Mouse (Mus musculus) T-helper 17 cell (primary cell): ENCODE data around the gene Pyroxd2.

Experiments used
- in situ Hi-C, 2 experiments: fragments of 300-600 bp; cut with MboI, MseI; formaldehyde crosslinking; loops; 1 replicate in 1 of 2; 2 replicates in 1 of 2; pipeline ENCODE4 v1.15.1; 2025; ENCODE audit warnings: high pct_unique_total_duplicates in 2 of 2

Gene Pyroxd2

DNA sequence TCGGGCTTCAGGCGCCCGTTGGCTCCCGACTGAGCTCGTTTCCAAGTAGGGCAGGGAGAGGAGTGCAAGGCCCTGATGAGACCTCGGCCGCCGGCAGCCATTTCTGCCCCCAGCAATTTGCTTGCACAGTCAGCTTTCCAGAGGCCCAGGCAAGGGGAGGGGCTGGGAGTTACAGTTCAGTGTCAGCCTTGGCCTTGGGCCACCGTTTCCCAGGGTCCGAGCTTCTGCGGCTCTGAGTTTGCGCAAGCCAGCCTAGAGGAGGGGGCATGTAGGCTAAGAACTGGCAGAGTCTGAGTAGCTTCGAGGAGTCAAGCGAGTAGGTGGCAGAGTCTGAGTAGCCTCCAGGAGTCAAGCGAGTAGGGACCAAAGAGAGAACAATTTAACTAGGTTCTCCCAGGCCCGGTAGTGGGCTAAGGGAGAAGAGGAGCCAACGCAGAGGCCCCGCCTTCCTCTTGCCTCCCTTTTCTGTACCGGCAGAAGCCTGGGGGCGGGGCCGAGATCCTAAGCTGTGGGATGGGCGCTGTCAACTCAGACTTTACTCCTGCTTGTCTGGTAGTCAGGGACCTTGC lies at the start of gene Pyroxd2:
Gene Pyroxd2, minus strand, starts transcription at position 413 of the 569 bp plus-strand sequence.
- in situ Hi-C loops, result no loop called here

DNA sequence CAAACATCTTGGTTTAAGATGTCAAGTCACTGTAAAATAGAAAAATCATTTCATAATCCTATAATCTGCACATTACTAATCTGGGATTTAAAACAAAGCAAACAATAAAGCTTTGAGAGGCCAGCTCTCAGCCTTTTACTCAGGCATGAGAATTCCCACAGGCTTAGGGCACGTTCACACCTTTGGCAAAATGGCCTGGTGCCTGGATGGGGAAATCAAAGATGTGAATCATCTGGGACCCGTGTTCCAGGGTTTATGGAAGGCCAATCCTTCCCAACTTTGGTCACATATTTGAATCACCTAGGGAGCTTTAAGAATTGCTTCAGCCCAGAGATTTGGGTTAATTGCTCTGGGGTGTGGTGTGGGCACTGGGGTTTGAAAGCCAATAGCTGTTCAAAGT lies 45.3 kb upstream of the Pyroxd2 start:
- in situ Hi-C loops, result loop anchor here (5.0 to 25.0 kb wide), 5 partner anchors 224 to 689 kb away; no protein-coding TSS in a partner anchor

DNA sequence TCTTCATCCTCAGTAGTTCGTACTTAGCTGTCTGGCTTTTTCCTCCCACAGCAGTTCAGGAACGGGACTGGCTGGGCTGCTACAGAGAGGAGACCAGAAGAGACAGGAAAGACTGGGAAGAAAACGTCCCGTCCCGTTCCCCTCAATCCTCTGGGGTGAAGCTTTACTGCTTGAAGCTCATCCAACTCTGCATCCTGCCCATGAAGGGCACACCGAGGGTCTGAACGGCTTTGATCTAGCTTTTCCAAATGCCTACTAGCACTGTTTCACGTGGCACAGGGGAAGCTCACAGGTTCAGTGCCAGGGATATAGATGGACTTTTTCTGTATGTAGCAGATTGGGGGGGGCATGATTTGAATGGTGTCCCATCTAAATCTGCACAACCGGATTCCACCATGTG lies 43.2 kb upstream of the Pyroxd2 start:
- in situ Hi-C loops, result loop anchor here (5.0 to 25.0 kb wide), 5 partner anchors 226 to 692 kb away; no protein-coding TSS in a partner anchor

DNA sequence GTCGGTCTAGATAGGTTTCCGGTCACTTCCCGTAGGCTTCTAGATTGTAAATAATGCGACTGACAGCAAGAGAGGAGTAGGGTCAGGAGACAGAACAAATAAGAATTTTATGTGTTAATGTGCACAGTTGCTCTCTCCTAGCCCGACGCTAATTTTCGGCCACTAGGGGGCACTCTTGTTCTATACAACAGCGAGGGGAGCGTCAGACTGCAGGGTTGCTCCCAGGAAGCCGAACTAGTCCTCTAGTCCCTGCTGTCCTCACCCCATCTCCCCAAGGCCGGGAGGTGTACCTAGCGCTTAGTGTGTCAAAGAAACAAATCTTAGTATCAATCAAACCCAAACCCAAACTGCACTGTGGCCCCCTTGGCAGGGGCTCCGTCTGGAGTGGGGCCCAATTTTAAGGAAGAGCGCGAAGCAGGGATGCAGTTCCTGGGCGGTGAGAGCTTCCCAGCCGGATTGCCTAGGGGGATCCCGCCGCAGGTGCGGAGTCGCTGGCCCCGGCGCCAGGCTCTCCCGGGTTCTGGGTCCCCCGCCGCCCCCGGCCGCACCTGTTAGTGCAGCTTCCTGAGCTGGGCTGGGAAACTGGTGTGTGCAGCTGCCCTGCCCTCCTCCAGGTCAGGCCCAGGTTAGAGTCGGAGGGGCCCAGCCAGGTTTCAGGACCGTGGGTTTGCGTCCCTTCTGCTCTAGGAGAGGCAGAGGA lies 42.5 kb upstream of the Pyroxd2 start:
- in situ Hi-C loops, result loop anchor here (5.0 to 25.0 kb wide), 5 partner anchors 227 to 692 kb away; no protein-coding TSS in a partner anchor

DNA sequence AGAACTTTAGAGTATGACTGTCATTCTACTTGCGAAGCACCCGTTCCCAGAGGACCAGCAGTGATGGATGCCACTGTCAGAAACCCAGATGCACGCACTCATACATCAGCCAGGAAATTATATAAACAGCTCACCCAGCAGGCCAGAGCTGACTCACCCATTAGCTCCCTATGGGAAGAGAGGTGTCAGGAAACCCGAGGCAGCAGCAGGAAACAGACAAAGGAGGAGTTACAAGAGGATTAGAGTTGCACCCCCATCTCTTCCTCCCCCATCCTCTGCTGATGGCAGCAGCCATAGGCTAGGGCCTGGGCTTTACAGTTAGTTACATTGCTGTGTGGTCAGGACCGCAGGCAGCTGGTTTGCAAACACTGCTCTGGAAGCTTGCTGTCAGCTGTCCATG lies 35.7 kb upstream of the Pyroxd2 start:
- in situ Hi-C loops, result loop anchor here (10.0 to 25.0 kb wide), 2 partner anchors 699 to 886 kb away; partner anchors contain the start of gene Slc25a28 (in 1 of the 2)

DNA sequence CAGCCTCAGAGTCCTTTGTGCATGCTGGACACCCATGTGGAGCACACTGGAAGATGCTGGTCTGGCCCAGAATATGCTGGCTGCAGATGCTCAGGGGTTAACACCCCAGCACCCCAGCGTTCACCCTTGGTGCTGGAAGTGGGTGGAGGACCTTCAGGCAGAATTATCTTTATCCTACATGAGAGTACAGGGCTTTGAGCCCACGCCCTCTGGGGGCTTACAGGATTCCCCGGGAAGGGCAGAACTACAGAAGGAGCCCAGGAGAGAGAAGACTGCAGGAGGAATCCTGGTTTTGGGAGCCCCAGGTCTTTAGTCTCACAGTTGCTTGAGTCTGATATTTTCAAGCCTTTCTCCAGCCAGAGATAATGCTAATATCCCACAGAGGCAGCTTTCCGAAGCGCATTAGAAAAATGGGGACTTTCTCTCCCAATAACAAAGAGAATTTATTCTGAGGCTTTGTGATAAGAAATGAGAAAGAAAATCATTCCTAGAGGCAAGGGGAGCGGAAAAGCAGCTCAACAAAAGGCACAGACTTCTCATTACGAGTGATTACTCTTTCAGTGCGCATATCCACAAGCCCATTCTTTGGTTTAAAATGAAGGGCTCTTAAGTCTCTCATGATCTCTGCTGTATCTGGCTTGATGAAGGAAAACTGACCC lies 33.1 kb upstream of the Pyroxd2 start:
- in situ Hi-C loops, result loop anchor here (10.0 to 25.0 kb wide), 2 partner anchors 702 to 889 kb away; partner anchors contain the start of gene Slc25a28 (in 1 of the 2)

DNA sequence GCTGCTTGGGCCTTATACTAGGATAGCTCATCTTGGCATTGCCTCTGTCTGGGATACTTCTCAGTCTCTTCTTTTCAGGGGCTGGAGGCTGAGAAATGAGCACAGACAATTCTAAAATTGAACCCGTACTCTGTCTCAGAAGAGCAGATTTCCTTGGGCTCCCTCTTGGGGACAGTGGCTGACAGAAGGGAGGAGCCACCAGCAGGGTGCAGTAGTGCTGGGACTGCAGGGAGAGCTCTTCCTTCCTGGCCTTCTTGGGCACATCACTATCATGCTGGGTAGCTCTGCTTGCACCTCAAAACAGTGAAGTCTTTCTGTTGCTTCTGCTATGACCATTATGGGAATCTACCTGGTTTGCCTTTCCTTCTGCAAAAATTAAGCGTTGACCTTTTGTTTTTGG lies 32.6 kb upstream of the Pyroxd2 start:
- in situ Hi-C loops, result loop anchor here (10.0 to 25.0 kb wide), 2 partner anchors 702 to 890 kb away; partner anchors contain the start of gene Slc25a28 (in 1 of the 2)

DNA sequence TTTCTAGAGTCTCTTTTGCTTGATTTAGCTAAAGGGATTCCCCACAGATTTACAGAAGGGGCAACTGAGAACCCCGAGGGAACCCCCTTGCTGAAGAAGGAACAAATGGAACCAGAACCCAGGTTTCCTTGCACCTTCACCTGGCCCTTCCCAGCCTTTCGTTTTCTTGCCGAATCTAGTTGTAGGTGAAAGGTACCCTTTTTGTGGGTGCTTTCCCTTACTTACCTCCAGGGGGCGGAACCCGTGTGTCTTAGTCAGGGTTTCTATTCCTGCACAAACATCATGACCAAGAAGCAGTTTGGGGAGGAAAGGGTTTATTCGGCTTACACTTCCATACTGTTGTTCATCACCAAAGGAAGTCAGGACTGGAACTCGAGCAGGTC lies 27.6 kb upstream of the Pyroxd2 start:
- in situ Hi-C loops, result loop anchor here (10.0 to 25.0 kb wide), 2 partner anchors 707 to 895 kb away; partner anchors contain the start of gene Slc25a28 (in 1 of the 2)

DNA sequence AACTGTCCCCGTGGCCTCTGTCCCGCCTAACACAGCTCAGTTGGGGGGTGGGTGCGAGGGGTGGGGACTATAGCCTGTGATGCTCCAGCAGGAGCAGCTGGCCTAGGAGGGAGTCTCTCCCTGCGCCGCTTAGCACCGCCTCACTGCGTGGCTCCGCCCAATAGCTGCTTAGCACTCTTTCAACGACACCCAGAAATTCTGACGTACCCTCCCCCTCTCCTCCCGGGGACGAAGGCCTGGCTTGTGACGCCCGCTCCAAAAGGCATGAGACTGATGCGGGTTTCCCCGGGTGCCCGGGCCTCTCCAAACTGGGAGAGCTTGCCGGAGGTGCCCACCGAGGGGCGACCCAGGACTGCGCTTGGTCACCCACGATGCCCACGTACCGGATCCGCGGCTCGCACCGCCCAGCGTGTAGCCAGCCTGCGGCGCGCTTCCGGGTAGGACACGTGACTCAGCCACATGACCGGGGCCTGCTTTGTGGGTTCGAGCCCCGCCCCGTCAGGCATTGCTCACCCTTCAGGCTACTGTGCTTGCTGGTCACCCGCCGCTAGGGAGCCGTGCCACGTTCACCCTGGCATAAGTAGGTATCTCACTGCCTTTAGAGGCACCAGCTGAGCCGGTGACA lies 27.1 kb upstream of the Pyroxd2 start, which contains the start of gene Hps1:
Gene Hps1, minus strand, starts transcription at position 448 of the 625 bp plus-strand sequence.
- in situ Hi-C loops, result loop anchor here (5.0 to 25.0 kb wide), 6 partner anchors 265 to 1163 kb away; partner anchors contain the start of genes Dnmbp (in 1 of the 2), R3hcc1l (in 1 of the 2) and Slc25a28 (in 1 of the 2)

DNA sequence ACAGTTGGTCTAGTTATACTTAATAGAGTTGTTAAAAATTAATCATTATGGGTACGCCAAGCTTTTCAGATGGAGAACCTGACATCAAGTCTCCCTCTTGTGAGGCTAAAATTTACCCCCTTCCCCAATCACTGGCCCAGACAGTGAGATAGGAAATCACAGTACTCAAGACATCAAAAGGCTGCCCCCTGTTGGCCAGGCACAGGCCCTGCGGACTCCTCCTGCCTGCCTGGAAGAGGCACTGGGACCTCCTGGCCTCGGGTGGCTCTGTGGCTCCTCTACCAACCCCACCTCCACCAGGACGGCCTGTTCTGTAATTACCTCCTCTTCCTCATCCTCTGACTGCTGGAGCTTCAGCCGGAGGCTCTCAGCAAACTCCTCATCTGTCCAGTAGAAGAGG lies 25.2 kb upstream of the Pyroxd2 start:
- in situ Hi-C loops, result loop anchor here (5.0 to 25.0 kb wide), 5 partner anchors 263 to 1164 kb away; partner anchors contain the start of genes Dnmbp (in 1 of the 2) and R3hcc1l (in 1 of the 2)

DNA sequence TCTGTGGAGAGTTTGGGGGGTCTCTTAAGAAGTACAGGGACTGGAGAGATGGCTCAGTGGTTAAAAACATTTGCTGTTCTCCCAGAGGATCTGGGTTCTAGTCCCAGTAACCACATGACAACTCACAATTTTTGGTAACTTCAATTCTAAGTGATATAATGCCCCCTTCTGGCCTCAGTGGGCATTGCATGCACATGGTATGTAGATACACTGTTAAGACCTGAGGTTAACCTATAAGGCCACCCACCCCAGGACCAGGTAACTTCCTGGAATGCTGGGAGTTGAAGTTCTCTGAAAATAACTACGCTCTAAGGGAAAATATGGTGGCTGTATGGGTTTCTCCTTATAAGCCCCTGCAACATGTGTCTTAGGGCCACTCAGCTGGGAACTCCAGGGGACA lies 24.2 kb upstream of the Pyroxd2 start:
- in situ Hi-C loops, result loop anchor here (5.0 to 25.0 kb wide), 5 partner anchors 262 to 1165 kb away; partner anchors contain the start of genes Dnmbp (in 1 of the 2) and R3hcc1l (in 1 of the 2)

DNA sequence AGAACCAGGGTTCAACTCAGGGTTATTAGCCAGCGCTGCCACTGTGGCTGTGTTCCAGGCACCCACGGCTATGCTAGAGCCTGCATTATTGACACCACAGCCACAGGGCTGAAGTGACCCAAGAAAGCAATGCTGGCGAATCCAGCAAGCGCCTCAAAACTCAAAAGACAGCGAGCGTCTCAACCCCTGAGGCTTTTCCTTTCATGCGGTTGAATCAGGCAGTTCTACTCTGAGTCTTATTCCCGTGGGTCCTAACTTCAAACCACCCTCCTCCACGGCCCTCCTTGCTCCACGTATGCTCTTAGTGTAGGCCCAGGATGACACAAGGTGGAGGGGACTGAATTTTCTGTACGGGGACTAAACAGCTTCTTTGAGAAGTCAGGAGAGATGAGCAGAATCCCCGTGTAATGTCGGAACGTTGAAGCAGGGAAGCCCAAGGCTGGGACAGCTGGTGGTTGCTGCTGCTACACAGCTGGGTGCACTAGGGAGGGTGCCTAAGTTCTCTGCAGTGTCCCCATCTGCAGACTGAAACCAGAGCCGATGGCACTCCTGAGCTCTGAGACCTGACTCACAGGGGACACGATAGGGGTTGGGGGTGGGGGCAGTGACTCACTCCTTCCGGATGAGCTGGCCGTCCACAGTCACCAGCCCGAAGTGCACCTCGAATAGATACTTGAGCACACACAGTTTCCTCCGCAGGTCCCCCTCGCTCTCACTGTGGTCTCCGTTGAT lies 17.7 kb upstream of the Pyroxd2 start:
- in situ Hi-C loops, result loop anchor here (10.0 kb wide), 3 partner anchors 256 to 596 kb away; partner anchors contain the start of gene R3hcc1l (in 1 of the 2)

DNA sequence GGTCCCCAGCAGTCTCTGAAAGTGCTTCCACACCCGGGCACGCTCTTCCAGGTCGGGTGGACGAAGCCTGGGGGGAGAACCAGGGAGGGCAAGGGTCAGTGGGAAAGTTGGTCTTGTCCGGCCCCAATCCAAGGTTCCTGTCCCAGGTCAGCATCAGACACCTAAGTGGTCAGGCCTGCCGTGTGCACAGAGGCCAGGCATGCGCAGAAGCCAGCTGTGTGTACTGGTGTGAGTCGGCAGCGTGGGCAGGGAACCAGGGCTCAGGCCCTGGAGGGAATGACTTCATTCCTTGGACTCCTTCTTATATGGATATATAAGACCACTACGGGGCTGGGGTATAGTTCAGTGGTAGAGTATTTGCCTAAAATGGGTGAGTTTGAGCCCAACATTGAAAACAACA lies 17.1 kb upstream of the Pyroxd2 start:
- in situ Hi-C loops, result loop anchor here (5.0 to 10.0 kb wide), 4 partner anchors 247 to 595 kb away; partner anchors contain the start of gene R3hcc1l (in 1 of the 2)

DNA sequence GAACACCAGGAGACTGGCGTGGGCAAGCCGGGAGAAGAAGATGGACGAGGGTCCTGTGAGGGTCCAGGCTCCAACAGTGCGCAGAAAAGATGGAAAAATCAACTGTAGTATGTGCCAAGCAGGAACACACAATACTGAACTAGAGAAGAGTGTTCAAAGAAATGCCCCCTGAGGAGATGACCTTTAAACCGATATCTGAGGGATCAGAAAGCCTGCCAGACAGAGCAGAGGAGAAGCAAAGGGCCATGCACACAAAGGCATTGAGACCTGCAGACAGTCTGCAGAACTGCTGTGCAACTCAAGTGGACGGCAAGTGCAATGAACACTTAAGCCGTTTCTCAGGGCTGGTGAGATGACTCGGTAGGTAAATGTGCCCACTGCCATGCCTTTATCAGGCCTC lies 14.8 kb upstream of the Pyroxd2 start:
- in situ Hi-C loops, result loop anchor here in 1 of 2 experiments (5.0 kb wide), 1 partner anchor 245 kb away; no protein-coding TSS in a partner anchor

DNA sequence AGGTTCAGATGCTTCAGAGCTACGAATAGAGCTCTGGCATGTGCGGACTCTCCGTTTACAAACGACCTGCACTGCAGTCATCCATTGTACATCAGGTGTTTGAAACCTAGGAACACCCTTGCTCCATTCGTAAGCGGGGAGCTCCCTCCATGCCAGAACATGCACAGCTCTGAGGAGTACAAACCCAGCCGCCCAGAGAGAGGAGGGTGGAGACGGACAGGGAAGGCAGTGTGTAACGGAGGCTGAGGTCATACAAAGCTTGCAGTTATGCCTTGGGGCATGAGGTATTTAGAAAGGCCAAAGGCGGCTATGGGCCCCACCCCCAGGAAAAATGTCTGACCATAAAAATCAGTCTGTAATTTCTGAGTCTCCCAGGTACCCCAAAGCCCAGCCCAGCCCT lies 11.8 kb upstream of the Pyroxd2 start:
- in situ Hi-C loops, result no loop called here

DNA sequence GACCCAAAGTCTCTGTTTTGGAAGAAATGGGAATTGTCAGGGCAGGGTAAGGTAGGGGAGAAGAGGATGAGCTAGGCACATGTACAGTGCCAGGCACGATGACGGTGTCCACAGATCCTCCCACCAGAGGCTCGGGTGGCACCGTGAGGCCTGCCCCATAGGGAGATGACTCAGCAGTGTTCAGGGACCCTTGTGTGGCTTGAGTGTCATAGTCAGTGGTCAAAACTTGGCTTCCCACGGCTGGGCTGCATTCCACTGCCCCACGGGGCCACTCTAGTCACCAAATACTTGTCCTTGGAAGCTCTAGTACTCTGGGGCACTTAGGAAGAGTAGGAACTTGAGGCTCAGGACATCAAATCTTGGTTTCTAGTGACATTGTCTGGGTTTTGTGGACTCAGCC lies 4.1 kb upstream of the Pyroxd2 start:
- in situ Hi-C loops, result no loop called here

DNA sequence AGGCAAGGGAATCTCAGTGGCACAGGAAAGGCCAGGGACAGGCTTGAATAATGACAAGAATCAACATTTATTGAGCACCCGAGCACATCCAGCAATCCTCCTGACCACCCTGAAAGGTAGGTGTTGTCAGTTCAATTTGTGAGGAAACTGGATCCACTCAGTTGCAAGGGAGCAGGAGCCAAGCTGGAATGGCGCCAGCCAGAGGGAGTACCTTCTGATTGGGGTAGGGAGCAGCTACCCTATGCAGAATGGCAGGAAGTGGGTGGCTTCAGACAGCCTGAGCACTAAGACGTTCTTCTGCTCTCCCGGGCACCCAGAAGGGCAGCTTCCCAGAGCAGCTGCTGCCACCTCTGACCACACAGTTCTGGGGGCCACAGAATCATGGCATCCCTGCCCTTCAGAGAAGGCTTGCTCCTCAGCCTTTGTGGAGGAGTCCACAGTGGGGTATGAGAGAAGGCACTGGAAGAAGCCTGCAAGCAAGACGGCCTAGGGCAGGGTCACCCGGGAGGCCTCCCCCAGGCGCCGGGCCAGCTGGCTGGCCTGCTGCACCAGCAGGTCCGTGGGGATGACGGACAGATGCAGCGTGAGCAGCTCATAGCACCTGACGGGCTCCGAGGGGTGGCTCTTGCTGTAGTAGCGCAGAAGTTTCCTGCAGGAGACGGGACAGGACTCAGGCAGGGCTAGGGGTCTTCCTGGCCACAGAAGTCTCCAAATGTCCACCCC lies 2.7 kb upstream of the Pyroxd2 start:
- in situ Hi-C loops, result no loop called here

DNA sequence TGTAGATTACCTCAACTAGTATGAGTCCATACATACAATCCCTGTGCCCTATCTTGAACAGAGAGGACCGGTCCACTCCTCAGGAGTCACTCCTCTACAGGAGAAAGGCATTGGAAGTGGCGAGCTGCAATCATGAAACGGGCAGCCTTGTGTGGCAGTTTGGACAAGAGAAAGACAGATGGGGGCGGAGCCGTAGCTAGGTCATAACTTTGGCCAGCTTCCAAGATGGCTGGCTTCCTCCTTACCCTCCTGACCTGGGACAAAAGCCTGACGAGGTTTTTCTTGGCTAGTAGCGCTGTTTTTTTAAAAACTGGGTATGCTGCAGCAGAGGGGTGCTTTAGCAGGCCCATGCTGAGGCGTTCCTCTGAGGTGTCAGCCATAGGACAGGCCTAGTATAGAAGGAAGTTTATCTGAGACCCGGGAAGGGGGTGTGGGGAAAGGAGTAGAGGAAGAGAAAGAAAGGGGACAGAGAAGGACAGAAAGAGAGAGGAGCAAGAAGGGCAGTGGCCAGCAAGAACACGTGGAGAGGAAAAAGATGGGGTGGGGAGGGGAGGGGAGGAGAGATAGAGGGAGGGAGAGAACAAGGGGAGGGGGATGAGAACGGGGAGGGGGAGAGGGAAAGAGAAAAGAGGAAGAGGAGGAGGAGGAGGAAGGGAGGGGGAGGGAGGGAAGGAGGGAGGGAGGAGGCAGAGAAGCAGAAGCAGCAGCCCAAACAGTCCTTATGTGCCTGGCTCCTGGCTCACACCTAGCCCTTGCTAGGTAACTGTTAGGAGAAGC lies 754 bp upstream of the Pyroxd2 start:
- in situ Hi-C loops, result no loop called here

DNA sequence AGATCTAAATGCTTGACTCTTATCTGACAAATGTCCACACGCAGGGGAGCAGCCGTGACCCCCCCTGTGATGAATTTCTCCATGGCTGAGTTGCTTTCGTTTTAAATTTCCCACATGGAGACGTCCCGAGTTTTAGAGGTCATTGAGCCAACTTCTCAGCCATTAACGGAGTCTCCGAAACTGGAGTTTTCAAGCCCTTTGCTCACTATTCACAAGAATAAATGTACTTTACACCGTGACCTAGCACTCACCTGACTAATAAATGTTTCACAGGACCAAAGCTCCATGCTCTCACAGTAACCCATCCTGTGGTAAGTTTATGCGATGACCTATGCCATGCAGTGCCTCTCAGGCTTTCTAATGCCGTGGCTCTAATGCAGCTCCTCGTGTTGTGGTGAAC lies 2.4 kb downstream of the Pyroxd2 start:
- in situ Hi-C loops, result no loop called here
